Mouse (Mus musculus) midbrain, embryonic 15.5 days (tissue): Measurements from ENCODE around the gene Focad. TPM values are rescaled to one million over a fixed set of nuclear protein-coding genes. Genes with fewer than 3 reads are reported as not detected.

Experiments
- ATAC-seq: fragments of 200-750 bp; cut with Nextera tagmentation; replicated peaks from 2 replicates; pipeline ENCODE4 v1.8.0; 2017; ENCODE audit warnings: moderate TSS enrichment
- H3K27ac ChIP-seq: fragments of 300-500 bp; sonication (generic); 2 replicates; pipeline ENCODE4 v1.5.1; 2015; ENCODE audit warnings: mild to moderate bottlenecking, inconsistent platforms
- H3K27me3 ChIP-seq: fragments of 300-500 bp; sonication (generic); replicated peaks from 2 replicates; pipeline ENCODE4 v1.6.1; 2015; ENCODE audit warnings: inconsistent platforms
- H3K36me3 ChIP-seq: fragments of 300-500 bp; sonication (generic); replicated peaks from 2 replicates; pipeline ENCODE4 v1.6.1; 2015; ENCODE audit warnings: inconsistent platforms
- H3K4me1 ChIP-seq: fragments of 300-500 bp; sonication (generic); 2 replicates; pipeline ENCODE4 v1.6.1; 2015; ENCODE audit warnings: inconsistent platforms
- H3K4me2 ChIP-seq: fragments of 300-500 bp; sonication (generic); 2 replicates; pipeline ENCODE4 v1.6.1; 2015; ENCODE audit warnings: inconsistent platforms, mild to moderate bottlenecking, moderate library complexity
- H3K4me3 ChIP-seq: fragments of 300-500 bp; sonication (generic); 2 replicates; pipeline ENCODE4 v1.5.1; 2015; ENCODE audit warnings: mild to moderate bottlenecking, inconsistent platforms
- H3K9ac ChIP-seq: fragments of 300-500 bp; sonication (generic); 2 replicates; pipeline ENCODE4 v1.6.1; 2015; ENCODE audit warnings: mild to moderate bottlenecking, inconsistent platforms
- H3K9me3 ChIP-seq: fragments of 300-500 bp; sonication (generic); 2 replicates; pipeline ENCODE4 v1.6.1; 2016; ENCODE audit warnings: inconsistent platforms
- WGBS: fragments of 180-500 bp; shearing (Covaris S2); methylation state at CpG from one replicate; pipeline ENCODE4 v1.1.7; 2015; ENCODE audit warnings: mixed read lengths; 5-methylcytosine and 5-hydroxymethylcytosine counted together
- polyA plus RNA-seq: library from polyadenylated mRNA; unstranded; fragments of >200 nt; fragmentation: Nextera tagmentation; extraction: Ambion mirVana; gene quantifications from 2 replicates; pipeline ENCODE4 v1.2.1, GENCODE M21; 2015

Focad gene
- polyA plus RNA-seq, 1 experiment from 2014 or later: 15.1 TPM

DNA sequence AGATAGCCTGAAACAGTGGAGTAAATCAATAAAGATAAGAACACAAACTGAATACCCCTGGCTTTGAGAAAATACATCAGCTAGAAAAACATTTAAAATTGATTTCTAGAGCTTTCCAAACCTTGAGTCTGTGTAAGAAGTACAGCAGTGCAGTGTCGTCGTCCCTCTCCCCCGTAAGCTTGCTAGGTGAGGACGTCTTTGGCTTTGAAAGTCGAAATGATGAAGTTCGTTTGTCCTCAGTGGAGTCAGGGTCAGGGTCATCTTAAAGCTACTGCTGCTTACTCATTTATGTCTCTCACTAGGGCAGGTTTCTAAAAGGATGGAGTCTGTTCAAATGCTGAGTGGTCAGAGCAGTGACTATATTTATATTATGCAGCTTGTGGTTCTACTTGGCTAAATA lies 141.5 kb downstream of the Focad start:
- WGBS: 77% methylated on average over 6 of the region's 6 CpGs
- no peak for ATAC-seq
- H3K9ac ChIP-seq: no peak overlapping the region
- H3K9me3 ChIP-seq: no peaks in the 10 kb centered on the region
- no peak overlapping the region for H3K27ac ChIP-seq
- no peaks in the 10 kb centered on the region for H3K36me3 ChIP-seq
- no peak overlapping the region for H3K4me2 ChIP-seq
- H3K4me1 ChIP-seq: peaks cover 24% of the 10 kb centered on the region
- H3K4me3 ChIP-seq: no peak overlapping the region
- no peaks in the 10 kb centered on the region for H3K27me3 ChIP-seq

DNA sequence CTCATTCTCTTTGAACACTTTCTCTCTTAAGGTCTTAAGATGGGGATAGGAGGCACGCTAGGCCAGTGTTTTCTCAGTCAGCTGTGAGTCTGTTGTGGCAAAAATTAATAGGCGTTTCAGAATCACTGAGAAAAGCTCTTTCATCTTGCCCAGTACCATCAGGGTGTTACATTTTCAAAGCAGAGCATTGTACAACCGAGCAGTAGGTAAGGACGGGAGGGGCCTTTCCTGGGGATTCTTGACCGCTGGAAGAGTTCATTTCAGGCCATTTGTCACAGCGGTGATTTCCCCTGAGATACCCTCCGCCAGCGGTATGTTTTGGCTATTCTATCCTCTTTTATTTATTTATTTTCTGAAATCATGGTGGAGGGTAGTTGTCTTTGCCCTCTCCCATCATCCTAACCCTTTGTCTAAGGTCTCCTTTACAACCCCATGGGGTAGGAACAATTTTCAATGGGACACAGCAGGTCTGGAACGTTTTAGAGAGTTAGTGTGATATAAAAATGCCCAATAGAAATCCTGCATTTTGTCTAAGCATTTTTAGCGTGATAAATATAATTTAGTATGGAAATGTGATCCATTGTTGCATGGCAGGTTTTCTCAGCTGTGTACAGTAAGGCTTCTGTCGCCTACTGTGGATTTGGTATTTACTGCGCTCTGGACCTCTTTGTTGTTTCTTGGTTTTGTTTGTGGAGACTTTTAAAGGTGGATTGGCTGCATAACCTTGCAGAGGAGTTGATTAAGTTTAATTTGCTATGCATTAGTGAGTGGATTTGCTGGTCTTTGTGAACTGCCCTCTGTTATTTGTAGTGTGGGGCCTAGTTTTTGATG lies 142.7 kb downstream of the Focad start:
- ATAC-seq: peak; percentile 37; the same call in 1 of the 2 replicates
- no peak overlapping the region for H3K27ac ChIP-seq

DNA sequence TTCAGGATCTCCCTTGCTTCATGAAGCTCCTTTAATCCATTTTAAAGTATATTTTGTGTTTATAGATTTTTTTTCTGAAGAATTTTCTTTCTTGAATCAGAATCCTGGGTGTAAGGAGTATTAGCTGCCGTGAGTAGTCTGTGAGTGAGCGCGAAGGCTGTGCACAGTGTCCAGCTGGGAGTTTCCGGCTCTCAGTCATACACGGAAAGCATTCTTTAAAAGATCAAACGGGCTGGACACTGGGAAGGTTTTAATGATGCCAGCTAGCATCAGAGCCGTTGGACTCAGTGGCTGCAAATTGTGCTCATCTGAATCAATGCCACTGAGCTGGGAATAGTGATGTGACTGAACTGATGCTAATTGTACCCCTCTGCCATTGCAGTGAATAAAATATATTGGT lies 143.9 kb downstream of the Focad start:
- no peaks in the 10 kb centered on the region for H3K36me3 ChIP-seq
- H3K27ac ChIP-seq: peak overlapping the region; percentile 62
- no peaks in the 10 kb centered on the region for H3K9me3 ChIP-seq
- whole genome bisulfite sequencing: 16% methylated on average over 7 of the region's 7 CpGs
- ATAC-seq: peak; percentile 77
- no peaks in the 10 kb centered on the region for H3K27me3 ChIP-seq
- peak overlapping the region; percentile 15; the same call in 1 of the 2 replicates for H3K4me2 ChIP-seq
- H3K9ac ChIP-seq: no peak overlapping the region
- H3K4me1 ChIP-seq: peaks cover 24% of the 10 kb centered on the region
- no peak overlapping the region for H3K4me3 ChIP-seq

More for the DNA sequence above, 142.7 kb downstream of the Focad start:
- no peak overlapping the region for H3K9ac ChIP-seq
- no peaks in the 10 kb centered on the region for H3K9me3 ChIP-seq
- H3K4me3 ChIP-seq: no peak overlapping the region
- no peaks in the 10 kb centered on the region for H3K27me3 ChIP-seq
- H3K4me1 ChIP-seq: peaks cover 24% of the 10 kb centered on the region
- WGBS: 25% methylated on average over 12 of the region's 12 CpGs
- H3K4me2 ChIP-seq: no peak overlapping the region
- no peaks in the 10 kb centered on the region for H3K36me3 ChIP-seq

DNA sequence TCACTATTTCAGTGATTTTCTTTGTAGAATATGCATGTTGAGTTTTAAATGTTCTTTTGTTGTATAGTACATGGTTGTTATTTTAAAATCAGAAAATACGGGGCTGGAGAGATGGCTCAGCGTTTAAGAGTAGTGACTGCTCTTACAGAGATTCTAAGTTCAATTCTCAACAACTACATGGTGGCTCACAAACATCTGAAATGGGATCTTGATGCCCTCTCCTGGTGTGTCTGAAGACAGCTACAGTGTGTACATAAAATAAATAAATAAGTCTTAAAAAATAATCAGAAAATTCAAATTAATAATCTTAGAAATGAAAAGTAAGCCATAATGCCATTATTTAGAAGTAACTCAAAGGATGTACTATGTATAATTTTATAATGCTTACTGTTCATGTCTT lies 149.4 kb downstream of the Focad start:
- Histone ChIP-seq H3K9me3 (no peaks in the 10 kb centered on the region), H3K4me3 (no peak overlapping the region), H3K27ac (no peak overlapping the region), H3K36me3 (no peaks in the 10 kb centered on the region), H3K9ac (no peak overlapping the region), H3K4me1 (peaks cover 8% of the 10 kb centered on the region; the same call in 1 of the 2 replicates), H3K4me2 (no peak overlapping the region), H3K27me3 (no peaks in the 10 kb centered on the region)
- WGBS: 88% methylated on average over 2 of the region's 2 CpGs
- ATAC-seq: no peak

DNA sequence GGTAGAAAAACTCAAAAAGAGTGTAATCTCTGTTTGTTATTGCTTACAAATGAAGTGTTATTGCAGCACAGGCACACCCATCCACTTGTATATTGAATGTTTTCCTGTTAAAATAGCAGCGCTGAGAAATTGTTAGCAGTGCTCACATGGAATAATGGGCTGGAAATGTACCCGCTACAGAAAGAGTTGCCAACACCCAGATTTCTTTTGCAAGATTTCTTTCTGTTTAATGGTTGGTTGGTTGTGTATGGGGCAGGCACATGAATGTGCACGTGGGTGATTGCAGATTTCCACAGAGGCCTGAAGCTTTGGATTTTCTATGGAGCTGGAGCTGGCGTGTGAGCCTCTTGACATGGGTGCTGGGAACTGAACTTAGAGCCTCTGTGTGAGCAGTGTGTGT lies 151.1 kb downstream of the Focad start:
- Histone ChIP-seq H3K36me3 (no peaks in the 10 kb centered on the region), H3K27me3 (no peaks in the 10 kb centered on the region), H3K9me3 (no peaks in the 10 kb centered on the region), H3K4me2 (no peak overlapping the region), H3K4me1 (no peaks in the 10 kb centered on the region), H3K9ac (no peak overlapping the region), H3K27ac (no peak overlapping the region), H3K4me3 (no peak overlapping the region)
- ATAC-seq: no peak
- 75% methylated on average over 4 of the region's 4 CpGs for WGBS

DNA sequence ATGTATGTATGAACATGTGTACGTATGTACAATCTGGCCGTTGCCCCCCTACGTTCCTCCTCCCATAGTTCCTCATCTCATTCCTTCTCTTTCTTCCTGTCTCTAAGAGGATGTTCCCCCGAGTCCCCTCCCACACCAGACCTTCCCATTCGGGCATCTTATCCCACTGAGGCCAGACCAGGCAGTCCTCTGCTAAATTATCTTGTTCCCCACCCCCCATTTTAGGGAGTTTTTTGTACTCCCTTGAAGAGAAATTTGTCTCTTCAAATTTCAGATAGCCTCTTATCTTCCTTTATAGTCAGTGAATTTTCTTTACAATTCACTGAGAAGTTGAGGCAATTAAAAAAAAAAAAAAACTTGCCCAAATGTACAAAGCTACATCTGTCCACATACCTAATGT lies 166.9 kb downstream of the Focad start:
- Histone ChIP-seq H3K27me3 (no peaks in the 10 kb centered on the region), H3K4me1 (peaks cover 11% of the 10 kb centered on the region; the same call in 1 of the 2 replicates), H3K4me2 (no peak overlapping the region), H3K9ac (no peak overlapping the region), H3K36me3 (no peaks in the 10 kb centered on the region), H3K4me3 (no peak overlapping the region), H3K9me3 (no peaks in the 10 kb centered on the region), H3K27ac (no peak overlapping the region)
- 89% methylated on average over 5 of the region's 5 CpGs for WGBS
- no peak for ATAC-seq

DNA sequence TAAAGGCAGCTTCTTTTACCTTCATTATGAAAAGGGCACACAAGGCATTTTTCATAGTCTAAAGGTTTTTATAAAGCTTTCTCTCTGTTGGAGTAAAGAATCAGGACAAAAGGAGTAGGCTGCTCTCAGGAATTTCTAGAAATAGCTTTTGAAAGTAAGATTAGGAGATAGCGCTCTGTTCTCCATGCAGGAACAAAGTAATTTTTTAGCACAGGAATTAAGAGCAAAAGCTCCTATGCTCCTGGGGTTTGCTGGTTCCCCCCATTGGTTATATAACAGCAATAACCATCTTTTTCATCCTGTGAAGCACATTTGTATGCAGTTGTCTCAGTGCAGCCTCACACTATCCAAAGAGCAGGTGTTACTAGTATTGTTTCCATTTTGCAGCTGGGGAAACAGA lies 170.1 kb downstream of the Focad start:
- 34% methylated on average over 1 of the region's 1 CpGs for WGBS
- Histone ChIP-seq H3K4me2 (no peak overlapping the region), H3K27me3 (no peaks in the 10 kb centered on the region), H3K4me3 (no peak overlapping the region), H3K27ac (0 out of 2 replicates have a peak overlapping the region, but pooled peaks have one; percentile 4), H3K9me3 (no peaks in the 10 kb centered on the region), H3K4me1 (peaks cover 11% of the 10 kb centered on the region; the same call in 1 of the 2 replicates), H3K9ac (no peak overlapping the region), H3K36me3 (no peaks in the 10 kb centered on the region)
- no peak for ATAC-seq

DNA sequence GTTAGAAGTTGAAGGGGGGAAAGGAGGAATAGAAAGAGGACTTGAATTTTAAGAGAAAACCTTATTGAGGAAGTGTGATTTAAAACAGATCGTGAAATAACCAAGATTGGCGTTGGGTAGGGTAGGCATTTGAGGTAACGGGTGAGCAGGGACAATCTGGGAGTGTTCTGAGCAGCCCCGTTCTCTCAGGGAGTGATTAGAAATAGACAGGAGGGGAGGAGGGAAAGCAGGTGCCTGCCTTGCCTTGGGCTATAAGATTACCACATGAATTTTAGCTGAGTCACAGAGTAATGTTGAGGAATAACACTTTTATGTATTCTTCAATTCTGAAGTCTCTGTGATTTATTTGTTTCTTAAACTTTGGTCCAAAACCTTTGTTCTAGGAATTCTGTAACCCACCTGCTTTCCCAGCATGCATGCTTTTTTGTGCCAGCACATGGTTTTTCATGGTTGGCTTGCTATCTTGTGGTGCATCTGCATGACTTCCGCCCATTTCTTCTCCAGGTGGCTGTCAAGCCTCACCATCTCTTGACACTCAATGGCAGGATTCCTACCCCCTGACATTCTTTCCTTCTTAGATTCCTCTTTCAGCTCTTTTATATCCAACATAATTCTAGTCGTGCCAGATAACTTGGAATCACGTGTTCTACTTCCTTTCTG lies 176.1 kb downstream of the Focad start:
- Histone ChIP-seq H3K4me1 (0 out of 2 replicates have a peak, but pooled peaks cover 4% of the 10 kb centered on the region), H3K27ac (no peak overlapping the region), H3K36me3 (no peaks in the 10 kb centered on the region), H3K9ac (no peak overlapping the region), H3K4me2 (no peak overlapping the region), H3K4me3 (no peak overlapping the region), H3K27me3 (no peaks in the 10 kb centered on the region), H3K9me3 (no peaks in the 10 kb centered on the region)
- no peak for ATAC-seq
- WGBS: 80% methylated on average over 7 of the region's 7 CpGs

DNA sequence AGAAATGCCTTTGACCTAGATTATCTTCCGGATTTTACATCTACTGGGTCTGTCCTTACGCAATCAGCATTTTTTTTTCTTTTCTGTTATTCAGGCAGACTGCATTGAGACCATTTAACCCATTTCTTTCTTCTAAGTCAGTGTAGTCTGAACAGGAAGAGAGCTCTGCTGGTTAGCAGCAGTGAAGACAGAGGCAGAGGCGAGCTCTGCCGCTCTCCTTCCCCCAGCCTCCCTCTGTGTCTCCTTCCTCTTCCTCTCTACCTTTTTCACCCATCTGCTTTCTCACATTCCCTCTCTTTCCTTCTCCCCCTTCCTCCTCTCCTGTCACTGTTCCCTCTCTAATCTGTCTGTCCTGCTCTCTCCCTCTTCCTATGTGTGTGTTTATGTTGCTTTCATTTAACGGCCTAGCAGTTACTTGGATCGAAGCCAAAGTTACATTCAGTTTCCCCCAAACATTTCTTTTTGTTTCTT lies 181.2 kb downstream of the Focad start:
- no peaks in the 10 kb centered on the region for H3K9me3 ChIP-seq
- no peak overlapping the region for H3K4me2 ChIP-seq
- H3K27ac ChIP-seq: no peak overlapping the region
- H3K4me3 ChIP-seq: no peak overlapping the region
- WGBS: 62% methylated on average over 6 of the region's 6 CpGs
- no peak overlapping the region for H3K9ac ChIP-seq
- no peaks in the 10 kb centered on the region for H3K27me3 ChIP-seq
- H3K4me1 ChIP-seq: 0 out of 2 replicates have a peak, but pooled peaks cover 8% of the 10 kb centered on the region
- no peaks in the 10 kb centered on the region for H3K36me3 ChIP-seq
- ATAC-seq: no peak

DNA sequence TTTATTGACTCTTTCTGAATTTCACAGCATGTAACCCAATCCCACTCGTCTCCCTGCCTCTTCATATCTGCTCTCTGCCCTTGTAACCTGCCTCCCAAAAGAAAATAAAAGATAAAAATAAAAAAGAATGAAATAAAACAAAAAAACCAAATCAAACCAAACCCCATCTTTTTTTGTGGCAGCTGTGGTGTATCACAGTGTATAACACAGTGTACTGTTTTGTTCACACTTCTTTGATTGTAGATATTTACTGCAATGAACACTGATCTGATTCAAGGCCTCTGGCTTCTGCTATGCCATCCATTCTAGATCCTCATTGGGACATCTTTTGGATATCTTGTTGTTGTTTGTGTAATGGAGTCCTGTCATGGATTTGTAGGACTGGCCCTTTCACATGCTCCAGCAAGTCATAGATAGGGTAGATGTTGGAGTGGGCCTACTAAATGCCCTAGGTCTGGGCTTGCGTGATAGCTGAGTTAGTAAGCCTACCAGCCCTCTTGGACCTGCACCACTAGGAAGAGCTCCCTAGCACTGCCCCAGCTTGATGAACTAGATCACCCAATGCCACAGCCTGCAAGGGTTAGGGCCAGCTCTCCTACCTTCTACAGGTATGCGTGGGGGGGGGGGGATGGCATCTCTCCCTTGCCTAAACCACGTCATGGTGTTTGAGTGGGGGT lies 181.8 kb downstream of the Focad start:
- H3K4me1 ChIP-seq: 0 out of 2 replicates have a peak, but pooled peaks cover 8% of the 10 kb centered on the region
- no peaks in the 10 kb centered on the region for H3K36me3 ChIP-seq
- H3K27me3 ChIP-seq: no peaks in the 10 kb centered on the region
- H3K9me3 ChIP-seq: no peaks in the 10 kb centered on the region
- no peak overlapping the region for H3K4me3 ChIP-seq
- ATAC-seq: no peak
- 78% methylated on average over 4 of the region's 4 CpGs for WGBS
- H3K27ac ChIP-seq: no peak overlapping the region
- no peak overlapping the region for H3K4me2 ChIP-seq
- no peak overlapping the region for H3K9ac ChIP-seq

DNA sequence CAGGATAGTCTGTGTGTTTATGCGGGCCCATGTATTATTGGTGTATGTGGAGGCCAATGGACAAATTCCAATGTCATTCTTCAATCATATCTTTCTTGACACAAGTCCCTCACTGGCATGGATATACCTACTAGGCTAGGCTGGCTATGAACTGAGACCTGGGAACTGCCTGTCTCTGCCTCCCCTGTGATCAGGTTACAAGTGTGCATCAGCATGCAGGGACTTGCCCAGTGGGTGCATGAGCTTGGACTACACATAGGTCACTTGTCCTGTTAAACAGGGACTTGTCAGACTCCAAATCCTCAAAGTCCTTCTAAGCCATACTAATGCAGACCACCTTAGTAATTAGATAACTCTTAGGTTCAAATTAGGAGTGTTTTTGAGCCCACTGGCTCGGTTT lies 184.1 kb downstream of the Focad start:
- H3K9ac ChIP-seq: no peak overlapping the region
- no peaks in the 10 kb centered on the region for H3K36me3 ChIP-seq
- H3K27me3 ChIP-seq: no peaks in the 10 kb centered on the region
- H3K27ac ChIP-seq: no peak overlapping the region
- no peak overlapping the region for H3K4me3 ChIP-seq
- H3K9me3 ChIP-seq: no peaks in the 10 kb centered on the region
- H3K4me1 ChIP-seq: 0 out of 2 replicates have a peak, but pooled peaks cover 8% of the 10 kb centered on the region
- ATAC-seq: no peak
- WGBS: 90% methylated on average over 2 of the region's 2 CpGs
- H3K4me2 ChIP-seq: no peak overlapping the region

DNA sequence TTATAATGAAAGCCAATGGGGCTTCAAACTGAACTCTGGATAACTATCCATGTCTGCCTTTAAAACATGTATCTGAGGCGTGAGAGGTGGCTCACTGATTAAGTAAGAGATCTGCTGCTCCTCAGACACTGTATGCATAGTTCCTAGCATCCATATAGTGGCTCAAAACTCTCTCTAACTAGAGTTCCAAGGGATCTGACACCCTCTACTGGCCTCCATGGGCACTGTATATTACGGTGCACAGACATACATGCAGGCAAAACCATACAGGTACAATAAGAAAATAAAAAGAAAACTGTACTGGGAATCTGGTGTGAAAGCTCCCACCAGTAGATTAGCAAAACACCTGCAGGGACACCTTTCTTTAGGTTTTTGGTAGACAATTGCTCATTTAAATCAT lies 186.1 kb downstream of the Focad start:
- no peaks in the 10 kb centered on the region for H3K9me3 ChIP-seq
- ATAC-seq: no peak
- H3K9ac ChIP-seq: no peak overlapping the region
- H3K27me3 ChIP-seq: no peaks in the 10 kb centered on the region
- no peak overlapping the region for H3K27ac ChIP-seq
- H3K4me3 ChIP-seq: no peak overlapping the region
- no peaks in the 10 kb centered on the region for H3K36me3 ChIP-seq
- 93% methylated on average over 2 of the region's 2 CpGs for WGBS
- H3K4me1 ChIP-seq: 0 out of 2 replicates have a peak, but pooled peaks cover 4% of the 10 kb centered on the region
- no peak overlapping the region for H3K4me2 ChIP-seq
